In genomic region chr11:120437152-120437856, GRCm38 (mm10) we compare ENCODE assay signal across 8 mouse cellular contexts. TPM values are rescaled to one million over a fixed set of nuclear protein-coding genes. Genes with fewer than 3 reads are reported as not detected.
DNase-seq lines count a peak whose midpoint lies in the region; ATAC-seq and TF ChIP-seq lines count a peak whose summit lies in the region.

Gene Nploc4 (minus strand): TSS chr11:120437708.

- ATAC-seq in forebrain, postnatal 0 days: peak; percentile 95
- peak; percentile 87 for ATAC-seq in neural tube, embryonic 14.5 days (ENCODE audit: low read depth)

- no peaks in the 10 kb centered on the region for H3K9me3 ChIP-seq in MEL (replicated peaks; ENCODE audit: insufficient read depth, low read length)
- no peaks in the 10 kb centered on the region for H3K9me3 ChIP-seq in forebrain, postnatal 0 days (ENCODE audit: low read length)
- H3K9me3 ChIP-seq in neural tube, embryonic 14.5 days (ENCODE audit: control insufficient read depth, low read length): no peaks in the 10 kb centered on the region

- H3K4me3 ChIP-seq in MEL (ENCODE audit: control insufficient read depth in 1 of 2, insufficient read depth in 1 of 2, low read depth in 2 of 2, low read length in 2 of 2): peak within 1 kb of the TSS; percentile 95 to 100
- H3K4me3 ChIP-seq in cerebellum, adult 2 months (replicated peaks; ENCODE audit: insufficient read depth, low read depth, low read length): peak within 1 kb of the TSS; percentile 83
- H3K4me3 ChIP-seq in forebrain, postnatal 0 days (ENCODE audit: low read depth, low read length): peak within 1 kb of the TSS; percentile 78
- peak within 1 kb of the TSS; percentile 90 for H3K4me3 ChIP-seq in neural tube, embryonic 14.5 days (ENCODE audit: low read depth, low read length)

- H3K36me3 ChIP-seq in MEL (ENCODE audit: control insufficient read depth in 1 of 2, insufficient read depth in 2 of 2, low read length in 2 of 2): peaks cover 15 to 23% of the 10 kb centered on the region in 2 experiments
- H3K36me3 ChIP-seq in forebrain, postnatal 0 days (ENCODE audit: insufficient read depth): peaks cover 22% of the 10 kb centered on the region
- peaks cover 17% of the 10 kb centered on the region for H3K36me3 ChIP-seq in neural tube, embryonic 14.5 days (ENCODE audit: control insufficient read depth, insufficient read depth, low read length)

- TF ChIP-seq CTCF in MEL (IDR thresholded peaks at IDR 0.05 in 2 of 3, conservative IDR thresholded peaks at IDR 0.05 in 1 of 3; ENCODE audit: control insufficient read depth in 1 of 3, insufficient read depth in 1 of 3, low read depth in 2 of 3, low read length in 3 of 3, poor library complexity in 1 of 3, severe bottlenecking in 1 of 3): no peak
- no peak for TF ChIP-seq CTCF in cerebellum, adult 2 months (IDR thresholded peaks at IDR 0.05; ENCODE audit: borderline replicate concordance, insufficient read depth, low read depth, low read length)
- no peak; the same call in 1 of the 2 replicates for TF ChIP-seq CTCF in forebrain, postnatal 0 days (IDR thresholded peaks at IDR 0.05; ENCODE audit: low read depth)

- intact Hi-C loops in heart, postnatal 36 days (cut with DNase I): loop anchor here (2.0 kb wide), 1 partner anchor 21 kb away; the partner anchor contains the start of genes Ccdc137 and Oxld1

- no peaks in the 10 kb centered on the region for H3K27me3 ChIP-seq in MEL (ENCODE audit: control insufficient read depth in 1 of 2, insufficient read depth in 2 of 2, low read length in 2 of 2)
- H3K27me3 ChIP-seq in cerebellum, adult 2 months (ENCODE audit: control insufficient read depth, insufficient read depth, low read length): no peaks in the 10 kb centered on the region
- no peaks in the 10 kb centered on the region for H3K27me3 ChIP-seq in forebrain, postnatal 0 days (ENCODE audit: insufficient read depth, low read length)
- H3K27me3 ChIP-seq in neural tube, embryonic 14.5 days (ENCODE audit: control insufficient read depth, insufficient read depth, low read length): no peaks in the 10 kb centered on the region

- TF ChIP-seq EP300 in MEL (IDR thresholded peaks at IDR 0.05; ENCODE audit: low read depth in 1 of 2, low read length in 2 of 2): peak in 1 of 2 experiments; percentile 27; a peak in 1 of 4 replicates

- WGBS in cerebellum, adult 2 months: under 1% methylated on average over 75 of the region's 77 CpGs
- WGBS in forebrain, postnatal 0 days: 2% methylated on average over 65 of the region's 77 CpGs
- WGBS in neural tube, embryonic 14.5 days: under 1% methylated on average over 67 of the region's 77 CpGs

- H3K4me2 ChIP-seq in forebrain, postnatal 0 days (ENCODE audit: low read depth): peak within 1 kb of the TSS; percentile 81
- H3K4me2 ChIP-seq in neural tube, embryonic 14.5 days (ENCODE audit: low read depth, low read length): peak within 1 kb of the TSS; percentile 73

- TF ChIP-seq RAD21 in MEL (IDR thresholded peaks at IDR 0.05; ENCODE audit: low read depth, low read length): no peak

- peak; percentile 94 for DNase-seq in MEL (ENCODE audit: low read depth, low spot score)
- DNase-seq in cerebellum, adult 2 months: peak; percentile 86 to 93
- DNase-seq in forebrain, postnatal 0 days: peak; percentile 89
- DNase-seq in heart, postnatal 36 days: peak; percentile 91 to 93
- DNase-seq in layer of hippocampus, adult 18-20 months (ENCODE audit: low spot score in 2 of 2): peak; percentile 75 to 86
- peak; percentile 86 to 89 for DNase-seq in lung, adult 18-20 months
- DNase-seq in testis, postnatal 10 days (ENCODE audit: low spot score): peak; percentile 93

- peaks cover 37% of the 10 kb centered on the region for H3K79me2 ChIP-seq in MEL (ENCODE audit: control insufficient read depth, insufficient read depth, low read length, poor library complexity)

- H3K4me1 ChIP-seq in MEL (ENCODE audit: control insufficient read depth in 1 of 2, insufficient read depth in 2 of 2, low read length in 2 of 2): peaks cover 6 to 12% of the 10 kb centered on the region in 2 experiments
- no peaks in the 10 kb centered on the region; the same call in 1 of the 2 replicates for H3K4me1 ChIP-seq in cerebellum, adult 2 months (ENCODE audit: control insufficient read depth, insufficient read depth, low read length)
- H3K4me1 ChIP-seq in forebrain, postnatal 0 days (ENCODE audit: insufficient read depth): peaks cover 10% of the 10 kb centered on the region; the same call in 1 of the 2 replicates
- peaks cover 9% of the 10 kb centered on the region for H3K4me1 ChIP-seq in neural tube, embryonic 14.5 days (ENCODE audit: control insufficient read depth, insufficient read depth, low read length)

- peak within 1 kb of the TSS; percentile 97 for H3K9ac ChIP-seq in MEL (ENCODE audit: control insufficient read depth, low read depth, low read length, poor library complexity, severe bottlenecking)
- H3K9ac ChIP-seq in forebrain, postnatal 0 days: peak within 1 kb of the TSS; percentile 90
- peak within 1 kb of the TSS; percentile 94 for H3K9ac ChIP-seq in neural tube, embryonic 14.5 days (replicated peaks; ENCODE audit: low read depth, low read length)

- peak within 1 kb of the TSS; percentile 84 for H3K27ac ChIP-seq in MEL (ENCODE audit: control insufficient read depth, low read depth, low read length)
- peak within 1 kb of the TSS; percentile 51 for H3K27ac ChIP-seq in cerebellum, adult 2 months (ENCODE audit: insufficient read depth, low read length)
- H3K27ac ChIP-seq in forebrain, postnatal 0 days (ENCODE audit: low read depth, low read length): peak within 1 kb of the TSS; percentile 58; the same call in 1 of the 2 replicates
- peak within 1 kb of the TSS; percentile 66; the same call in 1 of the 2 replicates for H3K27ac ChIP-seq in neural tube, embryonic 14.5 days (ENCODE audit: low read depth, low read length)

- peak; percentile 81 to 92; a peak in 3 of 4 replicates for TF ChIP-seq POLR2A in MEL (IDR thresholded peaks at IDR 0.05; ENCODE audit: control insufficient read depth in 1 of 2, insufficient read depth in 1 of 2, low read depth in 1 of 2, low read length in 2 of 2, poor library complexity in 1 of 2)
- TF ChIP-seq POLR2A in cerebellum, adult 2 months (IDR thresholded peaks at IDR 0.05; ENCODE audit: borderline replicate concordance, insufficient read depth, low read length): peak; percentile 62

TF ChIP-seq in MEL, 35 proteins besides CTCF, POLR2A, EP300 and RAD21 (continues in another document):
- TF ChIP-seq ELF1 (IDR thresholded peaks at IDR 0.05; ENCODE audit: low read depth, low read length) (peak; percentile 68), CHD1 (IDR thresholded peaks at IDR 0.05; ENCODE audit: low read depth, low read length) (peak; percentile 83), RCOR1 (IDR thresholded peaks at IDR 0.05; ENCODE audit: low read depth, low read length) (no peak), TBP (IDR thresholded peaks at IDR 0.05; ENCODE audit: low read depth, low read length) (peak; percentile 69; the same call in 1 of the 2 replicates), ETS1 (IDR thresholded peaks at IDR 0.05; ENCODE audit: low read depth, low read length) (no peak), BHLHE40 (IDR thresholded peaks at IDR 0.05; ENCODE audit: borderline replicate concordance, low read depth, low read length) (no peak), E2F4 (IDR thresholded peaks at IDR 0.05; ENCODE audit: borderline replicate concordance, low read depth, low read length) (no peak), MAZ (IDR thresholded peaks at IDR 0.05; ENCODE audit: low read depth, low read length) (peak; percentile 34; the same call in 1 of the 2 replicates), ZMIZ1 (IDR thresholded peaks at IDR 0.05; ENCODE audit: low read depth, low read length) (0 out of 2 replicates have a peak, but pooled peaks have one; percentile 53), GATA1 (IDR thresholded peaks at IDR 0.05; ENCODE audit: low read depth, low read length) (no peak), ZNF384 (IDR thresholded peaks at IDR 0.05; ENCODE audit: low read depth, low read length) (no peak), SMC3 (IDR thresholded peaks at IDR 0.05; ENCODE audit: low read depth, low read length) (no peak), USF1 (IDR thresholded peaks at IDR 0.05; ENCODE audit: low read depth, low read length) (no peak; the same call in 1 of the 2 replicates), MEF2A (IDR thresholded peaks at IDR 0.05; ENCODE audit: extremely low read depth, insufficient replicate concordance, low read depth, low read length, poor library complexity, severe bottlenecking) (no peak), ZKSCAN1 (IDR thresholded peaks at IDR 0.05; ENCODE audit: low read depth, low read length) (no peak), USF2 (IDR thresholded peaks at IDR 0.05; ENCODE audit: borderline replicate concordance in 1 of 2, insufficient read depth in 1 of 2, low read depth in 1 of 2, low read length in 2 of 2) (no peak), NELFE (IDR thresholded peaks at IDR 0.05; ENCODE audit: low read depth, low read length) (peak; percentile 91), KAT2A (conservative IDR thresholded peaks at IDR 0.05; ENCODE audit: low read depth, low read length) (no peak; the same call in 1 of the 2 replicates), ZC3H11A (IDR thresholded peaks at IDR 0.05; ENCODE audit: low read depth, low read length) (0 out of 2 replicates have a peak, but pooled peaks have one; percentile 25), SIN3A (IDR thresholded peaks at IDR 0.05; ENCODE audit: low read length) (peak; percentile 78), MYC (IDR thresholded peaks at IDR 0.05; ENCODE audit: low read depth, low read length) (no peak), GABPA (IDR thresholded peaks at IDR 0.05; ENCODE audit: low read depth, low read length) (no peak), JUND (IDR thresholded peaks at IDR 0.05; ENCODE audit: low read depth, low read length) (no peak), POLR2AphosphoS2 (IDR thresholded peaks at IDR 0.05; ENCODE audit: low read length) (no peak; the same call in 1 of the 2 replicates), NRF1 (IDR thresholded peaks at IDR 0.05; ENCODE audit: insufficient read depth, low read depth, low read length, poor library complexity, severe bottlenecking) (peak; percentile 86), MYB (IDR thresholded peaks at IDR 0.05; ENCODE audit: low read depth, low read length) (no peak)

RNA-seq across cellular contexts. Expression of gene Nploc4, which starts in this region (rescaled TPM):
- 77.4 and 88.3 TPM in 2 replicates for total RNA-seq in MEL (2012; rRNA removed)
- 100 to 1,000 TPM; 117 to 352 TPM for polyA plus RNA-seq in MEL (2012; ENCODE audit: insufficient read depth in 1 of 2, insufficient read length in 2 of 2, low read depth in 1 of 2, low replicate concordance in 2 of 2, missing spikeins in 1 of 2)
- 54.2 and 56.3 TPM in 2 replicates for polyA plus RNA-seq in cerebellum, adult 2 months (2012; rRNA removed)
- total RNA-seq in forebrain, postnatal 0 days (2014; rRNA removed): 44.2 and 65.8 TPM in 2 replicates
- polyA plus RNA-seq in forebrain, postnatal 0 days (2015; fragmentation: Nextera tagmentation; extraction: Ambion mirVana): 23.1 and 28.6 TPM in 2 replicates
- total RNA-seq in heart, postnatal 36 days (2021): 10 to 100 TPM; 60.4 to 62.2 TPM
- total RNA-seq in layer of hippocampus, adult 18-20 months (2021): 10 to 100 TPM; 60.0 to 61.9 TPM
- polyA plus RNA-seq in neural tube, embryonic 14.5 days (2014; fragmentation: Nextera tagmentation; extraction: Ambion mirVana): 31.1 and 39.8 TPM in 2 replicates

Comparison
In these comparisons a context has a peak if more than half of its experiments do, and no peak if none do; other contexts are left out.
1. Peak in every context shown above with its lines: DNase-seq, ATAC-seq, H3K4me3 ChIP-seq and H3K27ac ChIP-seq.